Mouse (Mus musculus): Measurements from ENCODE around the gene Ccdc190.

GRCm38 (mm10) chr1:169948280-169948679, 19.8 kb downstream of the Ccdc190 start:
- TF ChIP-seq MAFK (IDR thresholded peaks at IDR 0.05; ENCODE audit: insufficient read depth, low read depth, low read length) (no peak), HCFC1 (IDR thresholded peaks at IDR 0.05; ENCODE audit: borderline replicate concordance, insufficient read depth, low read length) (no peak), ZNF384 (IDR thresholded peaks at IDR 0.05; ENCODE audit: low read depth, low read length) (no peak), CHD2 (IDR thresholded peaks at IDR 0.05; ENCODE audit: low read depth, low read length) (no peak), ZC3H11A (IDR thresholded peaks at IDR 0.05; ENCODE audit: borderline replicate concordance, low read depth, low read length) (no peak)

All from ES-E14 (cell line).